Mouse (Mus musculus): ENCODE measurements around the gene Krtap4-2. TPM values are rescaled to one million over a fixed set of nuclear protein-coding genes. Genes with fewer than 3 reads are reported as not detected.

Krtap4-2 gene
- total RNA-seq, 2 experiments from 2014 or later, result not detected

DNA sequence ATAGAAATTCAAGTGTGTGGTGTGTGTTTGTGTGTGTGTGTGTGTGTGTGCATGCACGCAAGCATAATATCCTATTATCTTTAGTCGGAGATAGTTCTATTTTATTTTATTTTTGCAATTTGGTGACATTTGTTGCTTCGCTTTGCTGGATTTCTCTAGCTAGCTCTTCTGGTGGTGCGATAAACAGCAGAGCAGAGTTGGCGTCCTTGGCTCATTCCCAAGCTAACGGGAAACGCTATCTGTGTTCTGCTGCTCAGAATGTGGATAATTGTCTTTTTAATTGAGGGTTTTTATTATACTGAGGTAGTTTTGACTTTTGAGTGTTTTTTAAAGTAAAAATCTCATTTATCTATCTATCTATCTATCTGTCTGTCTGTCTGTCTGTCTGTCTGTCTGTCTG, 49.8 kb downstream of the Krtap4-2 start:
- no peak for DNase-seq

Other genes starting within 250 kb of the Krtap4-2 start
- 1 to 10 TPM; 4.4 to 6.4 TPM for gene Krt10, start 245.7 kb downstream of the Krtap4-2 start, total RNA-seq (2021)
- not detected for gene Krt12, start 212.8 kb downstream of the Krtap4-2 start, total RNA-seq (2021)
- gene Krt20, start 196.9 kb downstream of the Krtap4-2 start, total RNA-seq (2021), result under 1 TPM in 1 of 2 experiments, not detected in 1; 0.26 TPM
- gene Krt23, start 141.9 kb downstream of the Krtap4-2 start, total RNA-seq (2021), result under 1 TPM in 1 of 2 experiments, not detected in 1; 0.16 TPM
- not detected for gene Krt39, start 113.7 kb downstream of the Krtap4-2 start, total RNA-seq (2021)
- not detected for gene Krt40, start 91.9 kb downstream of the Krtap4-2 start, total RNA-seq (2021)
- not detected for gene Krtap3-3, start 84.2 kb downstream of the Krtap4-2 start, total RNA-seq (2021)
- gene Krtap3-2, start 78.2 kb downstream of the Krtap4-2 start, total RNA-seq (2021), result not detected
- gene Gm11939, start 75.6 kb downstream of the Krtap4-2 start, total RNA-seq (2021), result not detected
- gene Krtap3-1, start 68.5 kb downstream of the Krtap4-2 start, total RNA-seq (2021), result not detected
- not detected for gene Krtap1-5, start 54.1 kb downstream of the Krtap4-2 start, total RNA-seq (2021)
- not detected for gene Krtap1-4, start 51.4 kb downstream of the Krtap4-2 start, total RNA-seq (2021)
- not detected for gene Krtap1-3, start 43.7 kb downstream of the Krtap4-2 start, total RNA-seq (2021)
- gene Krtap9-3, start 37.0 kb downstream of the Krtap4-2 start, total RNA-seq (2021), result not detected
- not detected for gene Gm11938, start 31.8 kb downstream of the Krtap4-2 start, total RNA-seq (2021)
- not detected for gene Gm11937, start 24.9 kb downstream of the Krtap4-2 start, total RNA-seq (2021)
- gene Krtap2-4, start 20.2 kb downstream of the Krtap4-2 start, total RNA-seq (2021), result not detected
- not detected for gene Gm11562, start 14.6 kb downstream of the Krtap4-2 start, total RNA-seq (2021)
- gene Krtap4-1, start 6.8 kb downstream of the Krtap4-2 start, total RNA-seq (2021), result not detected
- gene Krtap4-7, start 9.0 kb upstream of the Krtap4-2 start, total RNA-seq (2021), result not detected
- not detected for gene Gm11555, start 15.2 kb upstream of the Krtap4-2 start, total RNA-seq (2021)
- gene Gm11563, start 23.9 kb upstream of the Krtap4-2 start, total RNA-seq (2021), result not detected
- not detected for gene Krtap4-6, start 30.9 kb upstream of the Krtap4-2 start, total RNA-seq (2021)
- gene Gm14190, start 55.7 kb upstream of the Krtap4-2 start, total RNA-seq (2021), result not detected
- gene Gm14180, start 99.2 kb upstream of the Krtap4-2 start, total RNA-seq (2021), result not detected
- gene Gm11595, start 137.8 kb upstream of the Krtap4-2 start, total RNA-seq (2021), result not detected
- not detected for gene Krtap4-8, start 145.6 kb upstream of the Krtap4-2 start, total RNA-seq (2021)
- not detected for gene Krtap4-9, start 150.1 kb upstream of the Krtap4-2 start, total RNA-seq (2021)
- gene Gm11596, start 158.4 kb upstream of the Krtap4-2 start, total RNA-seq (2021), result not detected
- not detected for gene Gm11569, start 163.8 kb upstream of the Krtap4-2 start, total RNA-seq (2021)
- not detected for gene Gm11554, start 169.4 kb upstream of the Krtap4-2 start, total RNA-seq (2021)
- gene Krtap4-13, start 174.8 kb upstream of the Krtap4-2 start, total RNA-seq (2021), result not detected
- gene Gm11564, start 180.6 kb upstream of the Krtap4-2 start, total RNA-seq (2021), result not detected
- not detected for gene 2300003K06Rik, start 203.0 kb upstream of the Krtap4-2 start, total RNA-seq (2021)
- not detected for gene Krtap4-16, start 216.5 kb upstream of the Krtap4-2 start, total RNA-seq (2021)
- gene Gm11568, start 222.8 kb upstream of the Krtap4-2 start, total RNA-seq (2021), result not detected
- gene Gm11559, start 229.4 kb upstream of the Krtap4-2 start, total RNA-seq (2021), result not detected
- gene Krtap9-1, start 238.3 kb upstream of the Krtap4-2 start, total RNA-seq (2021), result not detected
- gene Gm11567, start 244.1 kb upstream of the Krtap4-2 start, total RNA-seq (2021), result not detected

All from adrenal gland, postnatal 36 days (tissue).